Mouse (Mus musculus) embryonic facial prominence, embryonic 10.5 days (tissue): ENCODE data around the gene Olfr857. TPM values are rescaled to one million over a fixed set of nuclear protein-coding genes. Genes with fewer than 3 reads are reported as not detected.
"Not testable (repeated sequence)": the region's sequence is repeated elsewhere in the genome, so short reads cannot be mapped to it uniquely, and the experiment has no call there.

ENCODE experiments used
- DNase-seq: peaks from one replicate; pipeline ENCODE4 v3.0.0-alpha.2; 2017; ENCODE audit warnings: low spot score
- H3K27ac ChIP-seq: fragments of 300-500 bp; sonication (generic); replicated peaks from 2 replicates; pipeline ENCODE4 v1.5.1; 2016; ENCODE audit warnings: mild to moderate bottlenecking
- H3K27me3 ChIP-seq: fragments of 300-500 bp; sonication (generic); replicated peaks from 2 replicates; pipeline ENCODE4 v1.6.1; 2016; ENCODE audit warnings: low read depth, mild to moderate bottlenecking; ENCODE audit not compliant: poor library complexity, severe bottlenecking
- H3K36me3 ChIP-seq: fragments of 300-500 bp; sonication (generic); replicated peaks from 2 replicates; pipeline ENCODE4 v1.6.1; 2016; ENCODE audit warnings: mild to moderate bottlenecking, moderate library complexity
- H3K4me1 ChIP-seq: fragments of 300-500 bp; sonication (generic); 2 replicates; pipeline ENCODE4 v1.6.1; 2016
- H3K4me3 ChIP-seq: fragments of 300-500 bp; sonication (generic); 2 replicates; pipeline ENCODE4 v1.5.1; 2016; ENCODE audit warnings: mild to moderate bottlenecking, moderate library complexity
- H3K9me3 ChIP-seq: fragments of 300-500 bp; sonication (generic); 2 replicates; pipeline ENCODE4 v1.6.1; 2016; ENCODE audit warnings: mild to moderate bottlenecking
- WGBS: fragments of 180-500 bp; shearing (Covaris S2); methylation state at CpG from one replicate; pipeline ENCODE4 v1.1.7; 2016; 5-methylcytosine and 5-hydroxymethylcytosine counted together
- polyA plus RNA-seq: library from polyadenylated mRNA; unstranded; fragments of >200 nt; fragmentation: Nextera tagmentation; extraction: Ambion mirVana; gene quantifications from 2 replicates; pipeline ENCODE4 v1.2.1, GENCODE M21; 2016

The Olfr857 gene
- polyA plus RNA-seq = not detected in 2 replicates

DNA sequence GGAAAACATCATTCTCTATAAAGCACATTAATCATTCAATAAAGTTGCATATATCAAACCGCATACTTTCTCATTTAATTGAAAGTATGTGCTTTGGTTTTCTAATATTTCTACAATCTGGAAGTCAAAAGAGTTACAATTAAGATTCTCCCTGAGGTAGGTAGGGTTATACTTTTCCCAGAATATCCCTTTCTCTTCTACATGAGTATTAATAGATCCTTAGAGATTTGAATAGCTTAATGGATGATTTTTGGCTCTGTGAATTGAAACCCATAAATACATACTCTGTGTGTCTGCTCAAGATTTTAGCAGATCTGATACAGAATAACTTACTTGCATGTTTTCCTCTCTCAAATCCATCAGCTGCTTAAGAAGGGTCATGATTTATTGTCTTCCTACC, at the start of gene Olfr857:
Olfr857 (plus strand) TSS at position 301 of the 400 bp plus-strand sequence.
- H3K36me3 ChIP-seq = no peaks in the 10 kb centered on the region
- no peaks in the 10 kb centered on the region for H3K4me1 ChIP-seq
- 93% methylated on average over 1 of the region's 1 CpGs for WGBS
- H3K4me3 ChIP-seq = no peak within 1 kb of the TSS
- no peak within 1 kb of the TSS for H3K27ac ChIP-seq
- 0 out of 2 replicates have a peak, but pooled peaks cover 2% of the 10 kb centered on the region for H3K9me3 ChIP-seq
- H3K27me3 ChIP-seq = no peaks in the 10 kb centered on the region
- no peak for DNase-seq

GRCm38 (mm10) chr9:19690281-19690680, 19.0 kb upstream of the Olfr857 start:
- Histone ChIP-seq H3K4me3 (no peak overlapping the region), H3K36me3 (no peaks in the 10 kb centered on the region), H3K4me1 (no peaks in the 10 kb centered on the region), H3K9me3 (peaks cover 15% of the 10 kb centered on the region; the same call in 1 of the 2 replicates), H3K27ac (no peak overlapping the region), H3K27me3 (no peaks in the 10 kb centered on the region)
- 89% methylated on average over 6 of the region's 6 CpGs for WGBS
- no peak for DNase-seq

DNA sequence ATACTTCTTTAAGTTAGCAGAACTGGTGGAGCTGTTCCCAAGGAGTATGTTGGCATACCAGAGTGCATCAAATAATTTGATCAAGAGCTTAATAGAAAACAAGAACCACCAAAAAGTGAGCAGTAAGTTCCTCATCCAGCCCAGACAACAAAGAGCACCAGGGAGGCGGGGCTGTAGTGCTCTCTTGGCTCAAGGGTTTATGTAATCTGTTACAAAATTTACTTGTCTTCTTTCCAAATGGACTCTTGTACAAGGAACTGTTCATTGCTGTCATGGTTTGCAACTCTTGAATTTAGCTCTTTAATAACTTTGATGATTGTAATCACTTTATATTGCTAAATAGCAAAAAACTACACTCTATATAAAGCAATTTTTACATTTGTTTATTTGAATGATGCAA, 17.8 kb upstream of the Olfr857 start:
- DNase-seq = no peak
- H3K36me3 ChIP-seq = no peaks in the 10 kb centered on the region
- 69% methylated on average over 1 of the region's 1 CpGs for WGBS
- no peak overlapping the region for H3K27ac ChIP-seq
- H3K27me3 ChIP-seq = no peaks in the 10 kb centered on the region
- H3K4me3 ChIP-seq = no peak overlapping the region
- peaks cover 15% of the 10 kb centered on the region; the same call in 1 of the 2 replicates for H3K9me3 ChIP-seq
- H3K4me1 ChIP-seq = no peaks in the 10 kb centered on the region

DNA sequence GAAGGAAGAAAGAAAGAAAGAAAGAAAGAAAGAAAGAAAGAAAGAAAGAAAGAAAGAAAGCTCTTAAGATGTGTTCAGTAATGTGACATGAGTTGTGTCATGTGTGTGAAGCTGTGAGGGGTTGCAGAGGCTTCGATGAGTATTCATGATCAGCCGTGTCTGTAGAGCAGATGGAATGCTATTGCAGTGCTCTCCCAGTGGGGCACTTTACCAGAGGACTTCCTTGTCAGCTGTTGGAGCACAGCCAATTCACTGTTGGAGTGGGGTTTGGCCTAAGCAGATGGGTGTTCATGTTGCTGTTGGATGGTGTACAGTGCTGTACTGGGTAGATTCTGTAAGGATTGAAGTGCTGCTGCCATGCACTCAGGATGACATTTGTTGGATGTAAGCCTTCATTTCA, 16.8 kb upstream of the Olfr857 start:
- WGBS = 86% methylated on average over 2 of the region's 2 CpGs
- no peaks in the 10 kb centered on the region for H3K27me3 ChIP-seq
- DNase-seq = no peak
- no peaks in the 10 kb centered on the region for H3K4me1 ChIP-seq
- no peak overlapping the region for H3K27ac ChIP-seq
- H3K36me3 ChIP-seq = no peaks in the 10 kb centered on the region
- H3K9me3 ChIP-seq = peaks cover 15% of the 10 kb centered on the region; the same call in 1 of the 2 replicates
- H3K4me3 ChIP-seq = no peak overlapping the region

DNA sequence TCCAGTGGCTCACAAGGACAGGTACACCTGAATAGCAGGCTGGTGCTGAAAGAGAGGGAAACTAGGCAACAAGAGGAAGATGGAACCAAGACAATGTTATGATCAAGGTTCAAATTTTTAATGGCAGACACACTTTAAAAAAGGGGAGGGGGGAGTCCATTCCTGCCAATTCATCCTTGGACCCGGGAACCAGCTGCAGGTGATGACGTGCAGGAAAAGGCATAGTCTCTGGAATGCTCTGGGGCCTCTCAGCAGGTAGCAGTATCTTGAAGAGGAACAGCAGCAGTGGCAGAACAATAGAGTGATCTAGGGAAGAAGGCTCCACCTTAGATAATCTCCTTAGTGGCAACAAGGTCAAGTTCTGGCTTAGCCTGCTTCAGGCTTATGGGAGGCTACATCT, 14.9 kb upstream of the Olfr857 start:
- not testable (repeated sequence) for H3K27ac ChIP-seq, DNase-seq, H3K4me1 ChIP-seq, H3K4me3 ChIP-seq, H3K27me3 ChIP-seq, H3K36me3 ChIP-seq
- peaks cover 21% of the 10 kb centered on the region for H3K9me3 ChIP-seq
- 50% methylated on average over 2 of the region's 2 CpGs for WGBS

DNA sequence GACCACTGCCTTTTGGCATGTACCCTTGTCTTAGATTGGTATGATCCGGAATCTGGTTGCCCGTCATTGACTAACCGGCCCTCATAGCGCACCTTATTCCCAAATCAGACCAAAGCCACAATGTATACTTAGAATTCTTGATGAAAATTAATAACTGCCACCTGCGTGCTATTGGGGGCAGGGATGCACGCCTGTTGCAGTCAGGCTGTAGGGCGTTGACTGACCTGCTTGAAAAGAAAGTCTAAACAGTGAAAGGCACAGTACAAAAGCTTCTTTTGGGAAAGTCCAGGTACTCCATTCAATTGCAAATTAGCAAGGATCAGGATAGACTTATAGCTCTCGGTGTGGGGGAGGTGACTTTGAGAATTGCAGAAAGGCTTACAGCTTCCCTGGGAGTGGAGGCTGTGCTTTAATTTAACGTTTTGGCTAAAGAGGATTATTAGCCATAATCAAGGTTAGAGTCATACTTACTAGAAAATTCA, 14.3 kb upstream of the Olfr857 start:
- not testable (repeated sequence) for H3K27me3 ChIP-seq, H3K36me3 ChIP-seq, H3K4me3 ChIP-seq, H3K4me1 ChIP-seq, H3K27ac ChIP-seq, DNase-seq
- 73% methylated on average over 9 of the region's 9 CpGs for WGBS
- peaks cover 20% of the 10 kb centered on the region for H3K9me3 ChIP-seq

- not testable (repeated sequence) for H3K9me3 ChIP-seq, H3K4me3 ChIP-seq, DNase-seq, H3K27ac ChIP-seq, H3K27me3 ChIP-seq, H3K36me3 ChIP-seq, H3K4me1 ChIP-seq
- 71% methylated on average over 2 of the region's 2 CpGs for WGBS
Measured at GRCm38 (mm10) chr9:19704546-19704945, 4.7 kb upstream of the Olfr857 start.

Other genes starting within 250 kb of the Olfr857 start
- not detected in 2 replicates for gene Olfr850, start 231.2 kb upstream of the Olfr857 start, polyA plus RNA-seq
- gene Olfr851, start 216.1 kb upstream of the Olfr857 start, polyA plus RNA-seq = not detected in 2 replicates
- not detected in 2 replicates for gene Olfr853, start 168.4 kb upstream of the Olfr857 start, polyA plus RNA-seq
- not detected in 2 replicates for gene Olfr854, start 142.1 kb upstream of the Olfr857 start, polyA plus RNA-seq
- not detected in 2 replicates for gene Olfr855, start 126.8 kb upstream of the Olfr857 start, polyA plus RNA-seq
- gene Zfp317, start 87.3 kb upstream of the Olfr857 start, polyA plus RNA-seq = 36.3 and 37.8 TPM in 2 replicates
- not detected in 2 replicates for gene Olfr58, start 70.8 kb downstream of the Olfr857 start, polyA plus RNA-seq
- not detected in 2 replicates for gene Olfr859, start 95.5 kb downstream of the Olfr857 start, polyA plus RNA-seq
- gene Olfr860, start 140.3 kb downstream of the Olfr857 start, polyA plus RNA-seq = not detected in 2 replicates
- not detected in 2 replicates for gene Olfr862, start 178.6 kb downstream of the Olfr857 start, polyA plus RNA-seq
- 0.15 and 0.20 TPM in 2 replicates for gene Olfr77, start 207.4 kb downstream of the Olfr857 start, polyA plus RNA-seq